Mouse (Mus musculus) forebrain, embryonic 16.5 days (tissue): ENCODE data around the gene Olfr60. TPM values are rescaled to one million over a fixed set of nuclear protein-coding genes. Genes with fewer than 3 reads are reported as not detected.

Experiments
- ATAC-seq: fragments of 200-750 bp; cut with Nextera tagmentation; 2 replicates; pipeline ENCODE4 v1.8.0; 2017; ENCODE audit warnings: mild to moderate bottlenecking, moderate library complexity
- H3K27ac ChIP-seq: fragments of 300-500 bp; sonication (generic); 2 replicates; pipeline ENCODE4 v1.5.1; 2014; ENCODE audit warnings: low read length, control low read depth
- H3K27me3 ChIP-seq: fragments of 300-500 bp; sonication (generic); replicated peaks from 2 replicates; pipeline ENCODE4 v1.6.1; 2014; ENCODE audit warnings: low read length; ENCODE audit not compliant: control insufficient read depth, insufficient read depth
- H3K36me3 ChIP-seq: fragments of 300-500 bp; sonication (generic); 2 replicates; pipeline ENCODE4 v1.6.1; 2014; ENCODE audit not compliant: control insufficient read depth, insufficient read depth
- H3K4me1 ChIP-seq: fragments of 300-500 bp; sonication (generic); replicated peaks from 2 replicates; pipeline ENCODE4 v1.6.1; 2014; ENCODE audit warnings: low read length; ENCODE audit not compliant: control insufficient read depth, insufficient read depth
- H3K4me2 ChIP-seq: fragments of 300-500 bp; sonication (generic); 2 replicates; pipeline ENCODE4 v1.6.1; 2014; ENCODE audit warnings: mild to moderate bottlenecking, low read length, control low read depth
- H3K4me3 ChIP-seq: fragments of 300-500 bp; sonication (generic); replicated peaks from 2 replicates; pipeline ENCODE4 v1.5.1; 2014; ENCODE audit warnings: mild to moderate bottlenecking, low read length, control low read depth
- H3K9ac ChIP-seq: fragments of 300-500 bp; sonication (generic); replicated peaks from 2 replicates; pipeline ENCODE4 v1.6.1; 2014; ENCODE audit warnings: low read depth, low read length, control low read depth
- H3K9me3 ChIP-seq: fragments of 300-500 bp; sonication (generic); 2 replicates; pipeline ENCODE4 v1.6.1; 2016; ENCODE audit warnings: low read length; ENCODE audit not compliant: control insufficient read depth
- WGBS: fragments of 180-500 bp; shearing (Covaris S2); extraction: QIAGEN DNeasy Blood & Tissue Kit; methylation state at CpG from one replicate; pipeline ENCODE4 v1.1.7; 2014; 5-methylcytosine and 5-hydroxymethylcytosine counted together
- polyA plus RNA-seq: library from polyadenylated mRNA; unstranded; fragments of >200 nt; fragmentation: Nextera tagmentation; extraction: Ambion mirVana; gene quantifications from 2 replicates; pipeline ENCODE4 v1.2.1, GENCODE M21; 2015

The Olfr60 gene
- polyA plus RNA-seq, 1 experiment from 2014 or later = not detected

DNA sequence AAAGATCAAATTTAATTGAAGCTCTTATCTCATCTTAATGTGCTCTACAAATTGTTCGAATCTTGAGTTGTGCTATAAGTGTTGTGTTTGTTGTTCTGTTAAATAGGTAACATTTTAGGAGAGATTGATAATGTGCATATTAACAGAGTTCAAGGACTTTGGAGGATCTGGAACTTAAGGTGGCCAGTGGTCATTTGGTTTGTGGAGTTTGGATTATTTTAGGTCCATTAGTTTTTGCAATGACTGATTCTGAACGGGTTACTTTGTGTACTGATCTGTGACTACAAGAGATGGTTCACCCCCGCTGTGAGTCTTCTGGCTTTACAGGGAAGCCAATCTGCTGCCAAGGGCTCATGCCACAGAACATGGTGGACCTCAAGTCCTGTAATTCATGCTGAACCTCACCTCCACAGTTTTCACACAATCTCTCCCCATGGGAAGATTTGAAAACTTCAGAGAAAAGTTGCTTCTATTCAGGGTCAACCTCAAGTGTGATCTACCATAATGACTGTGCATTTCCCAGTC is 41.5 kb downstream of the Olfr60 start:
- Histone ChIP-seq H3K4me3 (no peak overlapping the region), H3K4me1 (no peaks in the 10 kb centered on the region), H3K36me3 (no peaks in the 10 kb centered on the region), H3K9ac (no peak overlapping the region), H3K4me2 (no peak overlapping the region), H3K9me3 (no peaks in the 10 kb centered on the region), H3K27me3 (no peaks in the 10 kb centered on the region), H3K27ac (no peak overlapping the region)
- ATAC-seq = no peak
- WGBS = 82% methylated on average over 3 of the region's 3 CpGs

DNA sequence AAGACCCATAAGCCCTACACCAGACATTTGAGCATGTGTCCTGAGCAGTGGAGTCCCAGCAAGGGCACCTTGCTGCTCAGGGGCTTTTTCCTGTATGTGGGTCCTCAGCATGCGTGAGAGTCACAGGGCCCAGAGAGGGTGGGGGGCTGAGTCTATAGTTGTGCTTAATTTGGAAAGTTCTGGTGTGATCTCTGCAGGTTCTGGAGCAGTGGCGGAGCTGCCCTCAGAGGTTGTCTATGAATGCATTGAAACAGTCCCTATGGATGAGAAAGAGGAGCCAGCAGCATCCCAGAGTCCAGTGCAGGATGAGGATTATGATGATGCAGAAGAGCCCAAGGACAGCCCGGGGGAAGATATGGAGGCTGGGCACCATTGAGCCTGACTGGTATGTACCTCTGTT is 62.1 kb downstream of the Olfr60 start:
- H3K4me3 ChIP-seq = no peak overlapping the region
- 87% methylated on average over 3 of the region's 3 CpGs for WGBS
- no peaks in the 10 kb centered on the region for H3K4me1 ChIP-seq
- H3K4me2 ChIP-seq = no peak overlapping the region
- no peak for ATAC-seq
- H3K9me3 ChIP-seq = no peaks in the 10 kb centered on the region
- H3K36me3 ChIP-seq = no peaks in the 10 kb centered on the region
- H3K27me3 ChIP-seq = no peaks in the 10 kb centered on the region
- H3K9ac ChIP-seq = no peak overlapping the region
- H3K27ac ChIP-seq = no peak overlapping the region

GRCm38 (mm10) chr7:140296876-140297275 is 64.6 kb downstream of the Olfr60 start:
- Histone ChIP-seq H3K4me2 (no peak overlapping the region), H3K27ac (no peak overlapping the region), H3K4me1 (no peaks in the 10 kb centered on the region), H3K36me3 (no peaks in the 10 kb centered on the region), H3K9ac (no peak overlapping the region), H3K4me3 (no peak overlapping the region), H3K27me3 (no peaks in the 10 kb centered on the region), H3K9me3 (no peaks in the 10 kb centered on the region)
- WGBS = 80% methylated on average over 6 of the region's 6 CpGs
- ATAC-seq = no peak

- 92% methylated on average over 9 of the region's 9 CpGs for whole genome bisulfite sequencing
- Histone ChIP-seq H3K9ac (no peak overlapping the region), H3K4me3 (no peak overlapping the region), H3K9me3 (no peaks in the 10 kb centered on the region), H3K27ac (no peak overlapping the region), H3K4me1 (no peaks in the 10 kb centered on the region), H3K4me2 (no peak overlapping the region), H3K36me3 (no peaks in the 10 kb centered on the region), H3K27me3 (no peaks in the 10 kb centered on the region)
- ATAC-seq = no peak
Measured at GRCm38 (mm10) chr7:140295746-140296145, 65.7 kb downstream of the Olfr60 start.

Other genes with a start within 250 kb of the Olfr60 start
- gene Paox, start 245.9 kb downstream of the Olfr60 start, polyA plus RNA-seq = 6.6 and 7.8 TPM in 2 replicates
- 107 and 119 TPM in 2 replicates for gene Echs1, start 245.2 kb downstream of the Olfr60 start, polyA plus RNA-seq
- gene Mtg1, start 224.1 kb downstream of the Olfr60 start, polyA plus RNA-seq = 34.6 and 36.5 TPM in 2 replicates
- gene Sprn, start 206.8 kb downstream of the Olfr60 start, polyA plus RNA-seq = 15.7 and 19.1 TPM in 2 replicates
- not detected in 2 replicates for gene Olfr522, start 196.9 kb downstream of the Olfr60 start, polyA plus RNA-seq
- gene Olfr523, start 188.5 kb downstream of the Olfr60 start, polyA plus RNA-seq = not detected in 2 replicates
- not detected in 2 replicates for gene Olfr524, start 155.7 kb downstream of the Olfr60 start, polyA plus RNA-seq
- gene Cd163l1, start 143.4 kb downstream of the Olfr60 start, polyA plus RNA-seq = not detected in 2 replicates
- not detected in 2 replicates for gene 5830411N06Rik, start 114.4 kb downstream of the Olfr60 start, polyA plus RNA-seq
- gene Olfr525, start 40.8 kb downstream of the Olfr60 start, polyA plus RNA-seq = not detected in 2 replicates
- not detected in 2 replicates for gene Olfr527, start 27.7 kb downstream of the Olfr60 start, polyA plus RNA-seq
- not detected in 2 replicates for gene Olfr530, start 14.7 kb upstream of the Olfr60 start, polyA plus RNA-seq
- gene Olfr531, start 41.2 kb upstream of the Olfr60 start, polyA plus RNA-seq = not detected in 2 replicates
- gene Olfr532, start 60.0 kb upstream of the Olfr60 start, polyA plus RNA-seq = not detected in 2 replicates
- not detected in 2 replicates for gene Olfr533, start 101.7 kb upstream of the Olfr60 start, polyA plus RNA-seq
- gene Olfr535, start 122.5 kb upstream of the Olfr60 start, polyA plus RNA-seq = not detected in 2 replicates
- not detected in 2 replicates for gene Olfr536, start 145.7 kb upstream of the Olfr60 start, polyA plus RNA-seq
- not detected in 2 replicates for gene Olfr538, start 206.2 kb upstream of the Olfr60 start, polyA plus RNA-seq
- 0.03 TPM in 1 of 2 replicates, not detected in the other for gene Olfr46, start 239.6 kb upstream of the Olfr60 start, polyA plus RNA-seq